Mouse (Mus musculus) megakaryocyte, embryonic 14.5 days (primary cell): ENCODE data around the gene Rbp1. TPM values are rescaled to one million over a fixed set of nuclear protein-coding genes. Genes with fewer than 3 reads are reported as not detected.

Experiments
- H3K27me3 ChIP-seq: replicated peaks from 2 replicates; pipeline ENCODE3; 2012; ENCODE audit warnings: inconsistent platforms
- H3K36me3 ChIP-seq: replicated peaks from 2 replicates; pipeline ENCODE3; 2012; ENCODE audit warnings: low read length, inconsistent platforms, mixed read lengths
- H3K4me1 ChIP-seq: 2 replicates; pipeline ENCODE4 v1.6.1; 2012; ENCODE audit warnings: inconsistent platforms
- H3K4me3 ChIP-seq: replicated peaks from 2 replicates; pipeline ENCODE3; 2012; ENCODE audit warnings: moderate library complexity, mild to moderate bottlenecking, inconsistent platforms
- H3K9me3 ChIP-seq: 2 replicates; pipeline ENCODE4 v1.6.1; 2012; ENCODE audit warnings: inconsistent platforms
- FLI1 ChIP-seq: IDR thresholded peaks from 2 replicates; pipeline ENCODE4 v1.6.1; 2012; ENCODE audit warnings: low read length, inconsistent platforms, mixed read lengths
- GATA1 ChIP-seq: IDR thresholded peaks from 3 replicates; pipeline ENCODE4 v1.6.1; 2012; ENCODE audit warnings: mixed read lengths, low read length, inconsistent platforms, borderline replicate concordance
- polyA plus RNA-seq: library from polyadenylated mRNA; stranded (reverse); fragments of >175 nt; gene quantifications from 2 replicates; pipeline ENCODE4 v1.2.3, GENCODE M21; 2012; ENCODE audit warnings: low replicate concordance; ENCODE audit not compliant: insufficient read depth

Rbp1 gene
- 10.7 and 13.8 TPM in 2 replicates for polyA plus RNA-seq

DNA sequence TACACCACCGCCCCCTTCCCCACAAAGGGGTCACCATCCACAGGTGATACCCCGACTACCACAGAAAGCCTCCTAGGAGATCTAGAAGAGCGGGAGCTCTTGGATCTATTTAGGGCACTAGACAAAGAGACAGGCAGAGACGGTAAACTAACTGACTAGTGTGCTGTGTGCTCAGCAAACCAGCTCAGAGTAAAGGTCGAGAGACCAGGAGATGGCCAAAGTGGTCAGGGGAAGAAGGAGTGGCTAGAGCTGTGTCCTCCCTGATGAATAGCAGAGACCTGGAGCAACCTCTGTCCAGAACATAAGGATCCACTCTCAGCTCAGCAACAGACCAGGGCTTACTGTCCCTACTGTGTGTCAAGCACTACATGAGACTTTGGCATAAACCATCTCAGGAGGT, at the start of gene Rbp1:
Gene Rbp1, plus strand, starts transcription at position 306 of the 400 bp plus-strand sequence.
- peaks cover 54% of the 10 kb centered on the region for H3K4me1 ChIP-seq
- TF ChIP-seq GATA1 (no peak), FLI1 (no peak)
- no peak within 1 kb of the TSS for H3K4me3 ChIP-seq
- H3K9me3 ChIP-seq = no peaks in the 10 kb centered on the region
- H3K27me3 ChIP-seq = peaks cover 23% of the 10 kb centered on the region
- peaks cover 6% of the 10 kb centered on the region for H3K36me3 ChIP-seq

DNA sequence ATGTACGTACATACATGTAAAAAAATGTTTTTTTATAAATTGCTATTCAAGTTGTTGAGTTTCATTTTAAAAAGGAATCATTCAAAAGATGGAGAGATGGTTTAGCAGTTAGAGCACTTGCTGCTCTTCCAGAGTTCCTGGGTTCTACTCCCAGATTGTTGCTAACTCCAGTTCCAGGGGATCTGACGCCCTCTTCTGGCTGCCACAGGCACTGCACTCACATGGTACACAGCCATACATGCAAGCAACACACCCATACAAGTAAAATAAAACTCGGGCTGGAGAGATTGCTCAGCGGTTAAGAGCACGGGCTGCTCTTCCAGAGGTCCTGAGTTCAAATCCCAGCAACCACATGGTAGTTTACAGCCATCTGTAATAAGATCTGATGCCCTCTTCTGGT, 49.4 kb upstream of the Rbp1 start:
- H3K9me3 ChIP-seq = no peaks in the 10 kb centered on the region
- TF ChIP-seq FLI1 = no peak
- no peak for TF ChIP-seq GATA1
- peaks cover 70% of the 10 kb centered on the region for H3K36me3 ChIP-seq
- peaks cover 10% of the 10 kb centered on the region for H3K4me1 ChIP-seq
- no peaks in the 10 kb centered on the region for H3K27me3 ChIP-seq
- H3K4me3 ChIP-seq = no peak overlapping the region

DNA sequence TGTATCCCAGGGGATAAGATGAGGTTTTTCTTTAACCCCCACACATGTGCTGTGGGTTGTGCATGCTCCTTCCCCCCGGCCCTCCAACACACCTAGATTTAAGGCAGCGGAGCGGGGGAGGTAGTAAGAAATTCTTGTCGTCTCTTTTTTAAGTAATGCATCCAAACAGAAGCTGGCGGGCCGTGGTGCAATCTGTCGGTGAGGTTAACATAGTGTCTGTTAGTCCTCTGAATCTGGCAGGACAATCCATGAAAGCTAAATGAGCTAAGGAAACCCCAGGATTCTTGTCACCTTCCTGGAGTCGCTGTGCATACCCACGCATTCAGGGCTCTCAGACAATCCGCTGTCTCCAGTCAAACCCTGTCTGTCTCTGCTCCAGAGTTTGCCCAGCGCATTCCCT, 47.9 kb upstream of the Rbp1 start:
- Histone ChIP-seq H3K4me1 (peaks cover 20% of the 10 kb centered on the region), H3K9me3 (no peaks in the 10 kb centered on the region), H3K4me3 (no peak overlapping the region), H3K27me3 (no peaks in the 10 kb centered on the region), H3K36me3 (peaks cover 69% of the 10 kb centered on the region)
- TF ChIP-seq GATA1 (no peak), FLI1 (no peak)

DNA sequence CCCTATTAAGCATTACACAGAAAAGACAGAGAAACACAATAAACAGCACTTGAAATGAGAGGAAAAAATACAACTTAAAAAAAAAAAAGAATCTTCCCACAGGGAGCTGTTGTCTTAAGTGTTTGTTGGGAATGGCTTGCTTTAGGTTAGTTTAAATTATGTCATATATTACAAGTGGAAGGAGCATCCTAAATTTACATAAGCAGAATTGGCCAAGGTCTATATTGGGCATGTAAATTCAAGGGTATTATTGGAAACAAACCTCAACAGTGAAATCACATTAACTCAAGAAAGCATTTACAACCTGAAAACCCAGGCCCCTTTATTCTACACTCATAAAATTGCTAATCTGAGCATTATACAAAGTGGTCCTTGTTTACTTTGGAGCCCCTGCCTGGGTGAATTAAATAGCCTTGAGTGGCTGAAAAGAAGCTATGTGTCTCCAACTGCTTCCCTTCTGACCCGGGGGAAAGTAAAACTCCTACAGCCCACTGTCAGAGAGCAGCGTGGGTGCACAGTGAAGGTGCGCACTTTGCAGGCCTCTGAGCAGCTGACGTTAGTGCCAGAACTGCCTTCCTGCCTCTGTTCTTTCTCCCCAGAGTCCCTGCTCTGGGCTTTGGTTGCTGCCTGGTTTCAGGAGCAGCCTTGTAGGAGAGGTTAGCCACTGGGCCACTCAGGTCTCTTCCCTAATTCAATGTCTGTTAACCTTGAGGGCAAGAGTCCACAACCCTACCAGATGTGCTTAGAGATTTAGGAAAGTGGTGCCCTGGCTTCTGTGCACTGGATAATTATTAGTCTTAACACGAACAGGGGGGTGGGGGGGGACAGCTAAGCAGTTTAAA, 47.2 kb upstream of the Rbp1 start:
- Histone ChIP-seq H3K4me1 (peaks cover 26% of the 10 kb centered on the region), H3K4me3 (no peak overlapping the region), H3K36me3 (peaks cover 71% of the 10 kb centered on the region), H3K27me3 (no peaks in the 10 kb centered on the region), H3K9me3 (no peaks in the 10 kb centered on the region)
- TF ChIP-seq GATA1 (no peak), FLI1 (no peak)

DNA sequence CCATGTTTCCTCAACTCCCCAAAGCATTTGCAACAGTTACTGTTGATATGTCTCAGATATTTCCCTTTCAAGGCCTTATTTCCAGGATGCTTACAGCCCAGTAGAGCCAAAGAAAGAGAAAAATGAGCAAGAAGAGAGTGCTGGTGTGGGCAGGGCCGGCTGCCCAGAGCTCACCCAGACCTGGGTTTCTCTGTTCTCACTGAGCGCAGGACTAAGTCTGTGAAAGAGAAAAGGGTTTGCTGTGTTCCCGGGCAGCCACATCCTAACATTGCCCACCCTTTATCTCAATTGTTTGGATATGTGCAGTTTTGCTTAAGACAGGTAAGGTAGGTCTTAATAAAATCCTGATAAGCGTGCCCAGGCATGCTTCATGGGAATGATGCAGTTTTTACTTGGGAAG, 43.0 kb upstream of the Rbp1 start:
- Histone ChIP-seq H3K9me3 (no peaks in the 10 kb centered on the region), H3K36me3 (peaks cover 63% of the 10 kb centered on the region), H3K4me3 (no peak overlapping the region), H3K27me3 (no peaks in the 10 kb centered on the region), H3K4me1 (peaks cover 33% of the 10 kb centered on the region)
- no peak for TF ChIP-seq GATA1

- TF ChIP-seq FLI1 (no peak), GATA1 (no peak)
- Histone ChIP-seq H3K36me3 (peaks cover 66% of the 10 kb centered on the region), H3K4me3 (no peak overlapping the region), H3K4me1 (peaks cover 34% of the 10 kb centered on the region), H3K27me3 (no peaks in the 10 kb centered on the region), H3K9me3 (no peaks in the 10 kb centered on the region)
Measured at GRCm38 (mm10) chr9:98380593-98380992, 42.2 kb upstream of the Rbp1 start.

DNA sequence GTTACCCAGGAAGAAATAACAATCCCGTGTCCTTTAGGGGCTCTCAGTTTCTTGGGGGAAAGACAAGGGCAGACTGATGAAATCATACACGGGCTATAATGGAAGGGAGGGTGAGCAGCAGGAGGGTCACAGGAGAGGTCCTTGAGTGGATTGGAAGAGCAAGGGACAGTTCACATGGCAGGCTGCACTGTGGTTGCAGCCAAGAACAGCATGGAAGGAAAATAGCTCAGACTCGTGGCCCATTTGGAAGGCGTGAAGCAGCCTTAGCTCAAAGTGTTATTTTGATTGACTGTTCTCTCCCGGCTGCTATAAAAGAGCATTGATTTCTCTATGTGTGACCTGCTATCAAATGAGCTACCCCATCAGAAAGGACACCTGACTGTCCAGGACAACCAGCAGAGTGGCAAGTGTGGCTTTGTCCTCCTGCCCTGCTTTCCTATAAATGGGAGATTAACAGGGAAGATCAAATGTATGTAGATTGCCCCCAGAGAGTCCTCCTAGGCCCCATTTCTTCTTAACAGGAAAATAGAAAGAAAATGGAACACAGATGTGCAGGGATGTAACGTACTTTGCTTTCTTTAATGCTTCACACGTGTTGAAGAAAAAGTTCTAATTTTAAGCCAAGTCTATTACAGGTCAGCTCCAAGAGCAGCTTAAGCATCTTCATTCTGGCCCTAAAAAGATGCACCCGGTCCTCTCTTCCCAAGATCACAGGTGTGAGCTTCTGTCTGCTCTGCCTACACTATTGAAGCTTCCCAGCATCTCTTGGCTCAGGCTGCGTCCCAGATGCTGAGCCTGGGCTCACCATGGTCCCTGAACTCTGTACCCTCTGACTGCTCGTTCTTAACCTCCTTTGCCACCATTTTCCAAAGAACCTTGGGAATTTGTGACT, 34.8 kb upstream of the Rbp1 start:
- Histone ChIP-seq H3K27me3 (no peaks in the 10 kb centered on the region), H3K36me3 (peaks cover 64% of the 10 kb centered on the region), H3K9me3 (no peaks in the 10 kb centered on the region), H3K4me1 (peaks cover 25% of the 10 kb centered on the region), H3K4me3 (no peak overlapping the region)
- no peak for TF ChIP-seq GATA1
- TF ChIP-seq FLI1 = no peak

GRCm38 (mm10) chr9:98388633-98388965, 34.2 kb upstream of the Rbp1 start:
- Histone ChIP-seq H3K27me3 (no peaks in the 10 kb centered on the region), H3K4me3 (no peak overlapping the region), H3K9me3 (no peaks in the 10 kb centered on the region), H3K4me1 (peaks cover 27% of the 10 kb centered on the region), H3K36me3 (peaks cover 69% of the 10 kb centered on the region)
- TF ChIP-seq FLI1 (no peak), GATA1 (no peak)

- H3K27me3 ChIP-seq = no peaks in the 10 kb centered on the region
- H3K4me1 ChIP-seq = peaks cover 7% of the 10 kb centered on the region; the same call in 1 of the 2 replicates
- no peak for TF ChIP-seq GATA1
- TF ChIP-seq FLI1 = no peak
- H3K9me3 ChIP-seq = peaks cover 12% of the 10 kb centered on the region
- no peak overlapping the region for H3K4me3 ChIP-seq
- peaks cover 64% of the 10 kb centered on the region for H3K36me3 ChIP-seq
Measured at GRCm38 (mm10) chr9:98393496-98393895, 29.3 kb upstream of the Rbp1 start.

DNA sequence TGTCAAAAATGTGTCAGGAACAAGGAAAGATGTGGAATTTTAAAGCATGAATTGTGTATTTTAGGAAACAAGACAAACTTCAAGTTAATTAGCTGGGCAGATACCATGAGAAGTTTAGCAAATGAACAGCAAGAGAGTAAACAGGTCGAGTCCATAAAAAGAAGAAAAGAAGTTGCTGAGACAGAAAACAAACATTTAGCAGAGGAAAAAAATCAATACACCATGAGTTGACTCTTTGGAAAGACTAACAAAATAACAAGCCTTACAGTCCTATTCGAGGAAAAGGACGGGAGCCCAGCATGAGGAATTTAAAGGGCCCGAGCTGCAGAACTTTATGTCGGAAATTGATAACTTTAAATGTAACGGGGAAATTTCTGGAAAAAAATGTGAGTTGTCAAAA, 25.6 kb upstream of the Rbp1 start:
- TF ChIP-seq FLI1 = no peak
- TF ChIP-seq GATA1 = no peak

More for the DNA sequence above, 25.6 kb upstream of the Rbp1 start:
- Histone ChIP-seq H3K27me3 (no peaks in the 10 kb centered on the region), H3K4me3 (no peak overlapping the region), H3K4me1 (peaks cover 15% of the 10 kb centered on the region), H3K36me3 (peaks cover 77% of the 10 kb centered on the region), H3K9me3 (peaks cover 12% of the 10 kb centered on the region)
